Mouse (Mus musculus): ENCODE data around the gene Ppp1r15b.

Gene Ppp1r15b

GRCm38 (mm10) chr1:133155270-133155669 is 24.3 kb downstream of the Ppp1r15b start:
- intact Hi-C loops (cut with DNase I), result no loop called here

- intact Hi-C loops (cut with DNase I), result no loop called here
These were observed 28.2 kb downstream of the Ppp1r15b start for GRCm38 (mm10) chr1:133159128-133159564.

GRCm38 (mm10) chr1:133161559-133161958 is 30.6 kb downstream of the Ppp1r15b start:
- intact Hi-C loops (cut with DNase I), result no loop called here

- intact Hi-C loops (cut with DNase I), result no loop called here
These were observed 31.1 kb downstream of the Ppp1r15b start for GRCm38 (mm10) chr1:133162046-133162445.

GRCm38 (mm10) chr1:133162981-133163380 is 32.0 kb downstream of the Ppp1r15b start:
- intact Hi-C loops (cut with DNase I), result no loop called here

GRCm38 (mm10) chr1:133163820-133164431 is 33.0 kb downstream of the Ppp1r15b start, which contains the start of gene Plekha6:
Gene Plekha6, plus strand, starts transcription at chr1:133164210.
- intact Hi-C loops (cut with DNase I), result no loop called here

- intact Hi-C loops (cut with DNase I), result no loop called here
These were observed 33.7 kb downstream of the Ppp1r15b start for GRCm38 (mm10) chr1:133164591-133165011.

GRCm38 (mm10) chr1:133165111-133165510 is 34.2 kb downstream of the Ppp1r15b start:
- intact Hi-C loops (cut with DNase I), result no loop called here

- intact Hi-C loops (cut with DNase I), result no loop called here
These were observed 37.5 kb downstream of the Ppp1r15b start for GRCm38 (mm10) chr1:133168318-133169060.

GRCm38 (mm10) chr1:133170196-133170595 is 39.3 kb downstream of the Ppp1r15b start:
- intact Hi-C loops (cut with DNase I), result loop anchor here (10.0 kb wide), 1 partner anchor 445 kb away; the partner anchor contains the start of gene Snrpe

- intact Hi-C loops (cut with DNase I), result loop anchor here (10.0 kb wide), 1 partner anchor 443 kb away; the partner anchor contains the start of gene Snrpe
These were observed 40.4 kb downstream of the Ppp1r15b start for GRCm38 (mm10) chr1:133171357-133171756.

GRCm38 (mm10) chr1:133175150-133175549 is 44.2 kb downstream of the Ppp1r15b start:
- intact Hi-C loops (cut with DNase I), result loop anchor here (10.0 kb wide), 1 partner anchor 440 kb away; the partner anchor contains the start of gene Snrpe

- intact Hi-C loops (cut with DNase I), result loop anchor here (2.0 to 10.0 kb wide), 2 partner anchors 175 to 437 kb away; partner anchors contain the start of gene Snrpe
These were observed 46.7 kb downstream of the Ppp1r15b start for GRCm38 (mm10) chr1:133177480-133178172.

- intact Hi-C loops (cut with DNase I), result loop anchor here (10.0 kb wide), 1 partner anchor 436 kb away; the partner anchor contains the start of gene Snrpe
These were observed 47.9 kb downstream of the Ppp1r15b start for GRCm38 (mm10) chr1:133178732-133179440.

- intact Hi-C loops (cut with DNase I), result loop anchor here (1.0 to 2.0 kb wide), 2 partner anchors 45 to 125 kb away; no protein-coding TSS in a partner anchor
These were observed 50.4 kb downstream of the Ppp1r15b start for GRCm38 (mm10) chr1:133181072-133182015.

GRCm38 (mm10) chr1:133182016-133182705 is 51.2 kb downstream of the Ppp1r15b start:
- intact Hi-C loops (cut with DNase I), result loop anchor here (2.0 kb wide), 1 partner anchor 45 kb away; no protein-coding TSS in a partner anchor

- intact Hi-C loops (cut with DNase I), result loop anchor here (2.0 kb wide), 1 partner anchor 44 kb away; no protein-coding TSS in a partner anchor
These were observed 51.8 kb downstream of the Ppp1r15b start for GRCm38 (mm10) chr1:133182706-133183095.

GRCm38 (mm10) chr1:133183141-133183925 is 52.4 kb downstream of the Ppp1r15b start:
- intact Hi-C loops (cut with DNase I), result loop anchor here (2.0 kb wide), 1 partner anchor 43 kb away; no protein-coding TSS in a partner anchor
